Mouse (Mus musculus): ENCODE data around the gene Best1. TPM values are rescaled to one million over a fixed set of nuclear protein-coding genes. Genes with fewer than 3 reads are reported as not detected.

The Best1 gene
- polyA plus RNA-seq, 2 experiments: 0.08 to 0.09 TPM

GRCm38 (mm10) chr19:10034785-10035447 is 33.5 kb upstream of the Best1 start:
- WGBS (ENCODE audit: insufficient replicate concordance): 68% methylated on average over 8 of the region's 8 CpGs
- ATAC-seq (ENCODE audit: insufficient read depth): peak; percentile 54
- no peak overlapping the region for H3K27ac ChIP-seq
- H3K9ac ChIP-seq (replicated peaks): no peak overlapping the region
- H3K9me3 ChIP-seq (ENCODE audit: control insufficient read depth, low read length): no peaks in the 10 kb centered on the region
- no peak overlapping the region for H3K4me3 ChIP-seq (ENCODE audit: insufficient read depth in 1 of 2, low read depth in 2 of 2, low read length in 2 of 2)
- H3K36me3 ChIP-seq (replicated peaks; ENCODE audit: control insufficient read depth, insufficient read depth, low read depth): peaks cover 80% of the 10 kb centered on the region
- no peaks in the 10 kb centered on the region for H3K27me3 ChIP-seq (ENCODE audit: control insufficient read depth, insufficient read depth, low read length)
- peak in 1 of 3 experiments; percentile 57 for DNase-seq (ENCODE audit: low read depth in 3 of 3, low spot score in 3 of 3)
- no peak overlapping the region for H3K4me2 ChIP-seq (ENCODE audit: low read depth)
- TF ChIP-seq EP300 (IDR thresholded peaks at IDR 0.05; ENCODE audit: low read depth) (no peak), CTCF (IDR thresholded peaks at IDR 0.05; ENCODE audit: low read depth) (peak; percentile 96)
- 0 out of 4 replicates have a peak, but pooled peaks cover 0 to 8% of the 10 kb centered on the region in 2 experiments for H3K4me1 ChIP-seq (replicated peaks; ENCODE audit: control insufficient read depth in 2 of 2, insufficient read depth in 2 of 2, low read length in 1 of 2)

DNA sequence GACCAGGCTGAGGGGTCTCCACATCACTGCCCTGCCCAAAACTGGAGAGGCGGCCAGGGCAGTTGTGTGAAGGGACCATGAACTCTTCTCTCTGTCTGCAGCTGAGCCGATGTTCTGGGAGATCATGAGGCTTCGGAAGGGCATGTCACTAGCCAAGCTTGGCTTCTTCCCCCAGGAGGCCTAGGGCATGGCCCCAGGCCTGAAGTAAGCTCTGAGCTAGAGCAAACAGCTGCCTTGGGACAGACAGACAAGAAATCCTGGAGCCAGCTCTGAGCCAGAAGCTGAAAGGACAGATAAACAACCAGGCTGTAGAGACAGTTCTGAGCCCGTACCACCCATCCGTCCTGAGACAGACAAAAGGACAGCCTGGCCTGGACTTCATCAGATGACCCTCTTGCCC is 32.9 kb upstream of the Best1 start:
- ATAC-seq (ENCODE audit: insufficient read depth) (peak; percentile 4; the same call in 1 of the 2 replicates), DNase-seq (ENCODE audit: low read depth in 3 of 3, low spot score in 3 of 3) (no peak)
- no peak overlapping the region for H3K4me3 ChIP-seq (ENCODE audit: insufficient read depth in 1 of 2, low read depth in 2 of 2, low read length in 2 of 2)
- H3K27ac ChIP-seq: no peak overlapping the region
- H3K4me2 ChIP-seq (ENCODE audit: low read depth): no peak overlapping the region
- no peaks in the 10 kb centered on the region for H3K9me3 ChIP-seq (ENCODE audit: control insufficient read depth, low read length)
- no peak for TF ChIP-seq EP300 (IDR thresholded peaks at IDR 0.05; ENCODE audit: low read depth)
- no peak for TF ChIP-seq CTCF (IDR thresholded peaks at IDR 0.05; ENCODE audit: low read depth)
- peaks cover 85% of the 10 kb centered on the region for H3K36me3 ChIP-seq (replicated peaks; ENCODE audit: control insufficient read depth, insufficient read depth, low read depth)
- H3K4me1 ChIP-seq (replicated peaks; ENCODE audit: control insufficient read depth in 2 of 2, insufficient read depth in 2 of 2, low read length in 1 of 2): 0 out of 4 replicates have a peak, but pooled peaks cover 0 to 8% of the 10 kb centered on the region in 2 experiments
- WGBS (ENCODE audit: insufficient replicate concordance): 83% methylated on average over 5 of the region's 5 CpGs
- no peak overlapping the region for H3K9ac ChIP-seq (replicated peaks)
- H3K27me3 ChIP-seq (ENCODE audit: control insufficient read depth, insufficient read depth, low read length): no peaks in the 10 kb centered on the region

DNA sequence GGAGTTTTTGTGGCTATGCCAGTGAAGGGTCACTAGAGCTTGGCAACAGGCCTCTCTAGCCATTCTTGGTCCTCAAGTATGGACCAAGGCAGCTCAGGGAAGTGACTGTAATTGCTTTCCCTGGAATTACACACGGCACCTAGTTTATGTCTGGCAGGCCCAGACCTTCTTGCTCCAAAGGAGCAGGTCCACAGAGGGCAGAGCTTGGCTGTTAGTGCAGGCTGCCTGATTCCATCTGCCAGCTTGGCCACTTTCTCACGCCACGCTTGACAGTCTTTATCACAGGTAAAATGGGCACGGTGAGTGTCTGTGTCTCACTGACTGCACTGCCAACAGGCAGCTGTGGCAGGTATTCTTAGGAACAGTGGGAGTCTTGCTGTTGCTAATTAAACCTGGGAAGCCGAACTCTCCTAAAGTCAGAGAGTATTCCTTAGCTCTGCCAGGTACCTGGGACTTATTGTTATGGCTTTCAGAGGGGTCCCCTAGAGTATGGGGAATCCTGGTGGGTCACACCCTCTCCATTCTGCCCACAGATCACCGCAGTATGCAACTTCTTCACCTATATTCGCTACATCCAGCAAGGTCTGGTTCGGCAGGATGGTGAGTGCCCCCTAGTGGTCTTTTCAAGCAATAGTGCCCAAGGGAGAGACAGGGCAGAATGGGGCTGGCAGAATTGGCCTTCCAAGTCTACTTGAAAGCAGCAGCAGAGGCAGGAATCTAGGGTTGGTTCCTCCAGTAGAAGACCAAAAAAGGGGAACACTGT is 32.0 kb upstream of the Best1 start:
- Histone ChIP-seq H3K4me1 (replicated peaks; ENCODE audit: control insufficient read depth in 2 of 2, insufficient read depth in 2 of 2, low read length in 1 of 2) (0 out of 4 replicates have a peak, but pooled peaks cover 0 to 8% of the 10 kb centered on the region in 2 experiments), H3K9ac (replicated peaks) (no peak overlapping the region), H3K27me3 (ENCODE audit: control insufficient read depth, insufficient read depth, low read length) (no peaks in the 10 kb centered on the region), H3K4me2 (ENCODE audit: low read depth) (no peak overlapping the region), H3K4me3 (ENCODE audit: insufficient read depth in 1 of 2, low read depth in 2 of 2, low read length in 2 of 2) (no peak overlapping the region), H3K9me3 (ENCODE audit: control insufficient read depth, low read length) (no peaks in the 10 kb centered on the region), H3K27ac (no peak overlapping the region), H3K36me3 (replicated peaks; ENCODE audit: control insufficient read depth, insufficient read depth, low read depth) (peaks cover 94% of the 10 kb centered on the region)
- ATAC-seq (ENCODE audit: insufficient read depth): peak; percentile 44; the same call in 1 of the 2 replicates
- WGBS (ENCODE audit: insufficient replicate concordance): 43% methylated on average over 8 of the region's 8 CpGs
- DNase-seq (ENCODE audit: low read depth in 3 of 3, low spot score in 3 of 3): no peak
- TF ChIP-seq CTCF (IDR thresholded peaks at IDR 0.05; ENCODE audit: low read depth): peak; percentile 97
- no peak for TF ChIP-seq EP300 (IDR thresholded peaks at IDR 0.05; ENCODE audit: low read depth)

DNA sequence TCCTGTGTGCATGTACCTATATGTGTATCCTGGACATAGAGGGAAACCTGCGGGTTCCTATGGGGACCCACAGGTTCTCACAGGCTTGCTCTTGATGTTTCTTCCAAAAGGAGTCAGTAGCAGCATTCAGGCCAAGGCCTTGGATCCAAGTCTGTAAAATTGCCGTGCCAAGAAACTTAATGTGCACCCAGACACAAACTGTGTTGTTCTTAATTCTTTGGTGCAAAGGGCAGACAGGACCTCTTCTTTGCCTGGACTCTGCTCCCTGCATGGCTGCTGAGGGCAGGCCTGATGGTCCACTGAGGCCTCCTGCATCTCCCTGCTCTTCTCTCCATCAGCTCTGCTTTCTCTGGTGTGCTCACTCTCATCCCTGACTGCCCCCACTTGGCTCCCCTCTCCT is 28.3 kb upstream of the Best1 start:
- DNase-seq (ENCODE audit: low read depth in 3 of 3, low spot score in 3 of 3): no peak
- WGBS (ENCODE audit: insufficient replicate concordance): 97% methylated on average over 2 of the region's 2 CpGs
- Histone ChIP-seq H3K27me3 (ENCODE audit: control insufficient read depth, insufficient read depth, low read length) (no peaks in the 10 kb centered on the region), H3K4me1 (replicated peaks; ENCODE audit: control insufficient read depth in 2 of 2, insufficient read depth in 2 of 2, low read length in 1 of 2) (peaks cover 0 to 6% of the 10 kb centered on the region in 2 experiments; a peak in 2 of 4 replicates), H3K9me3 (ENCODE audit: control insufficient read depth, low read length) (no peaks in the 10 kb centered on the region), H3K36me3 (replicated peaks; ENCODE audit: control insufficient read depth, insufficient read depth, low read depth) (peaks cover 97% of the 10 kb centered on the region), H3K9ac (replicated peaks) (no peak overlapping the region), H3K4me2 (ENCODE audit: low read depth) (no peak overlapping the region), H3K27ac (no peak overlapping the region), H3K4me3 (ENCODE audit: insufficient read depth in 1 of 2, low read depth in 2 of 2, low read length in 2 of 2) (no peak overlapping the region)
- TF ChIP-seq CTCF (IDR thresholded peaks at IDR 0.05; ENCODE audit: low read depth) (no peak), EP300 (IDR thresholded peaks at IDR 0.05; ENCODE audit: low read depth) (no peak)
- ATAC-seq (ENCODE audit: insufficient read depth): no peak

Measured in liver, embryonic 14.5 days (tissue).